Mouse (Mus musculus) gastrocnemius, postnatal 25 days (tissue): ENCODE results near the gene Samd14. TPM values are rescaled to one million over a fixed set of nuclear protein-coding genes. Genes with fewer than 3 reads are reported as not detected.

Experiments used
- DNase-seq: peaks from one replicate; pipeline ENCODE4 v3.0.0; 2022
- total RNA-seq, 2 experiments: library from RNA; stranded (reverse); gene quantifications; 1 replicate in 1 of 2; 2 replicates in 1 of 2; pipeline ENCODE4 v1.2.3; 2021

Samd14 gene
- total RNA-seq, 2 experiments from 2014 or later = 0.61 to 0.80 TPM

DNA sequence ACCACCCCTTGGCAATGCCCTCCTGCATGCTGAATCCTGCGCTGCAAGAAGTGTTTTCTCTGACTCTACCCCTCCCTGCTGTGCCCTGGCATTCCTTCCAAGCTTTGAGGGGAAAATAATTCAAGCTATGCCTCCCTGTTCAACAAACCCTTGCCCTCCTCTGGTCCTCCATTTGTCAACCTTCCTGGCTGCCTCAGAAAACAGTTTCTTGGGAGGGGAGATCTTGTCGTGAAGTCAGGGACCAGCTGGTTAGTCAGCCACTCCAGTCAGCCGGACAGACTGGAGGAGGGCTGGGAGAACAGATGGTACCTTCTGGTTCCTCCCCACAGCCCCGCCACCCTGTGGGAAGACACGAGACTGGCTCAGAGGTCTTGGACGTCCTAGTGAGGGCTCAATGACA is 27.6 kb downstream of the Samd14 start:
- DNase-seq = no peak

DNA sequence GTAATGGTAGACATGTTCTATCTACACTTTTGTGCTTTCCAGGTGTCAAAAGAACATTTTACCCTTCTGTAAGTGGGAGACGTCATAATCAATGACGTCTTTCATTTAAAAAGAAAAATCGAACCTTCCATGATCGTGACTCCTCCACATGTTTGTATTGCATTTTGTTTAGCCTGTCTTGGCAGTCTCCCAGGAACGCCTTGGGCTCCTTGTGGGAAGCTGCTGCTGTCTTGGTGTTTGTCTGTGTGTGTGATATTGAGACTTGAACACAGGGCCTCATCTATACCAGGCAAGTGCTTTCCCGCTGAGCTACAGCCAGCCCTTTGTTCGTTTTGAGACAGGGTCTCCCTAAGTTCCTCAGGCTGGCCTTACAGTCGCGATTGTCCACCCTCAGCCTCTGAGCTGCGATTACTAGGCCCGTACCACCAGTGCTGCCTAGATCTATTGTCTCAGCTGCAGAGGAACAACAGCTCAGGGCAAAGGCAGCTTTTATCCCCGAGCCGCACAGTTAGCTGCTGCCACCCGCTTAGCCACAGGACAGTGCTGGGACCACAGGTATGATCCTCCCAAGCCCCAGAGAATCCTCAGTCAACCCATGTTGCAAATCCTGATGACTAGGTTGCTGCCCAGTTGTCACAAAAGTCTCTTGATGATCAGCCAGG is 28.6 kb downstream of the Samd14 start:
- no peak for DNase-seq

DNA sequence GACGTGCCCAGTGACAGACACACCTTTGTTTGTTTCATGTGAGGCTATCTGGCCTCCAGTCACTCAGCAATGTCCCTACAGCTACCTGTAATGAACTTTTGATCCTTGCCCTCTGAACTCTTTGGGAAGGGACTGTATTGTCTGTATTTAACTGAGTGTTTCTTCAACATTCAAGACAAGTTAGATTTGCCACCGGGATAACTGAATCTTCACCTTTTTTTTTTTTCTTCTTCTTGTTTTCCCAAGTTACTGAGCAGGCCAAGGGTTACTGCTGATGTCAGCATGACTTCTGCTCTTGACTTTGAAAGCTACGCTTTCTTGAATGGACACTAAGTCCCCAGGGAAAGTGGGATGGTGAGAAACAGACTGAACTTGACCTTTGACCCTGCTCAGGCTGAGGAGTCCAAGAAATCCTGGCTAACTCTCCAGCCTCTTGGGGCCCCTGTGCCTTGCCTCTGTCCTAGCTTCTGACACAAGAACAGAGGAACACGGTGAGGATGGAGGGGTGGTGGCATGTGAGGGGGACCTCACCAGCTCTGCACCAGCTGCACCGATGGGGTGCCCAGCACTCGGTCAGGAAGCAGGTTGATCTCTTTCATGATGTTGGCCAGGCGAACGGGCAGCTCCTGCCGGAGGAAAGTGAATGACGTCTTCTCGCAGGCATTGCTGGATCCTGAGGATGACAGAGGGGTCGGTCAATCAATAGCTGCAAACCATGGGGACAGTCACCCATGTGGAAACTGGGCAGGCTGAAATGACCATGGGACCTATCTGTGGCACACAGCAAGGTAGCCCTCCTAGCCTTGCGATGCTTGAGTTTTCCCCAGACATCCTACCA is 29.4 kb downstream of the Samd14 start:
- DNase-seq = no peak

DNA sequence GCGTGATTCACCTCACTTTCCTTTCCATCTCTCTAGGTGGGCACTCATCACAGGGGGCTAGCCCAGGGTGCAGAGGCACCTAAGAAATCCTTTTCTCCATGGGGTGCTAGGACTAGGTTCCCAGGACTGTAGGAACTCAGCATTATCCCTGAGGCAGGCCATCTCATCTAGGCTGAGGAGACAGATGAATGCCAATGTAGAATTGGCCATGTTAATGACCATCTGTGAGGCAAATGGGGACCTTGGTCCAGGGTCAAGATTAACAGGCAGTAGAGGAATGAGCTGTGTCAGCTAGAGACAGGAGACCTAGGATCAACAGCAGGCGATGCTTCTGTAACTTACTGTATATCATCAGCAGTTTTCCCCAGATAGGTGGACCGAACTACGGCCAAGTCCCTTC is 30.1 kb downstream of the Samd14 start:
- no peak for DNase-seq

DNA sequence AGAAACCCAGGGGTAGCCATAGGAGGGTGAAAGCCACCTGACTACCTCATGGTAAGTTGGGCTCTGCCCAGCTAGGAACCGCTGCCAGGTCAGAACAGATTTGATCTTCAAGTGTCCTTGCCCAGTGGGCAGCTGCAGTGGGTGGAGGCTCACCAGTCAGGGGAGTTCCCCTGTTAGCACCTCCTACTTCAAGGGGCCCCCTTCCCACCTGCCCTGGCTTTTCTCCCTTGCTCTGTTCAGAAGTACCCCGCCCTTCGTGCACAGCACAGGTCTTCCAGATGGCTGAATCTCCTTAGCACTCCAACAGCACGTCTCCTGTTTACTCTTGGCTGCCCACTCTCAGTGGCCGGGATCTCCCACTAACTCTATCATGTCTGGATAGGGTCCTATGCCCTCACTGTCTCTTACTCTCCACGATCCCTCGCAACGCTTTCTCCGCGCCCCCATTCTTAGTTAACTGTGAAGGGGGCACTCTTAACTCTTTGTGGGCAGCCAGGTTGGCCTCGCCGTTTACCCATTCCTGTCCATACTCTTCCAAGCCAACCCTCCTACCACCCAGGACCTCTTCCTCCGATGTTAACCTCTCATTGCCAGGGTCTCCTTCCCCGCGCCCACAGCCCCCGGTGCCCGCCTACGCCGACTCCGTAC is 30.9 kb downstream of the Samd14 start:
- peak; percentile 84 for DNase-seq

DNA sequence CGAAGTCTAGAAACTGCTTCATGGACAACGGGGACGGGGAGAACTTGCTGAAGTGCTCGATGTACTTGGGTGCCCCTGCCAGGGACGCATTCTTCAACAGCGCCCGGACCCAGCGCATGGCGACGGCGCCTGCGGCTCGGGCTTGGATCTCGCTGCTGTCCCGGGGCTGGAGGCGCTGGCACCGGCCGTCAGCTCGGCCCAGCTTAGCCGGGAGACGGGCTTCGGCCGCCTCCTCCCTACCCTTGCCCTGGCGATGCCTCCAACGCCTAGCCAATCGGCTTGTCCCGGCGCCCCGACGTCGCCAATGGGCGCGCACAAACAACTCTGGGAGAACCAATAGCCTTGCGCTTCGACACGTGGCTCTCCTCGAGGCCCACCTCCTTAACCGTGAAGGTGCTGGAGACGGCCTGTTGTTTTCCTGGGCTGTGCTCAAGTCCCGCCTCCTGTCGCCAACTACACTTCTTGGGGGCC is 31.5 kb downstream of the Samd14 start, which contains the start of gene Pdk2:
Gene Pdk2 (minus strand): TSS at position 216 of the 471 bp plus-strand sequence.
- DNase-seq = peak; percentile 98

DNA sequence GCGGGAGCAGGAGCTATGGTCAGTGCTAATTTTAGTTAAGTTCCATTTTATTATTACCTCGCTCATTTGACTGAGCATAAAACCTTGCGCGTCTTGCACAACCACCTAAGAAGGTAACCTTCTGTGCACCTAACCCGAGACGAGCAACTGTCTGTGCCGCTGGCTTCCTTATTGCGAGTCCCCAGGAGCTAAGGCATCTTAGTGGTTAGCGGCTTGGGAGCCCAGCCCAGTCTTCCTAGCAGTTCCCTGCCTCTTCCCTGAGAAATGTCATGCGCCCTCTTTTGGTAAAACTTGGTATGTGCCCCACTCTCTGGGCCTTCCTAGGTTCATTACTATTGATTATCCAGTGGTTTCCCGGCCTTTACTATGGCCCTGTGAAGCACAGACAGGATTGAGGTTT is 32.4 kb downstream of the Samd14 start:
- peak; percentile 80 for DNase-seq

DNA sequence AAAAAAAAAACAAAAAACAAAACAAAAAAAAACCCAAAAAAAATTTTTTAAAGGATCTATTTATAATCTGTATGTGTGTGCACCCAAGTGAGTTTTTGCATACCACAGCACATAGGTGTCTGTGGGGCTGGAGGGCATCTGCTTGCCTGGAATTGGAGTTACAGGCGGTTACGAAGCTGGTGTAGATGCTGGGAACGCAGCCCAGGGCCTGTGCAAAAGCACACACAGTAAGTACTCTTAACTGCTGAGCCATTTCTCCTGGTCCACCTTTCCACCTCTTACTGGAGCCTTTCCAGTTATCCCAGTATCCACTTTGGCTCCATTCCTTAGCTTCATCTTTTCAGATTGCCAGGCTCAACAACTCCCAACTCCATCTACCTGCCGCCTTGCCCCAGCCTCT is 33.4 kb downstream of the Samd14 start:
- no peak for DNase-seq

DNA sequence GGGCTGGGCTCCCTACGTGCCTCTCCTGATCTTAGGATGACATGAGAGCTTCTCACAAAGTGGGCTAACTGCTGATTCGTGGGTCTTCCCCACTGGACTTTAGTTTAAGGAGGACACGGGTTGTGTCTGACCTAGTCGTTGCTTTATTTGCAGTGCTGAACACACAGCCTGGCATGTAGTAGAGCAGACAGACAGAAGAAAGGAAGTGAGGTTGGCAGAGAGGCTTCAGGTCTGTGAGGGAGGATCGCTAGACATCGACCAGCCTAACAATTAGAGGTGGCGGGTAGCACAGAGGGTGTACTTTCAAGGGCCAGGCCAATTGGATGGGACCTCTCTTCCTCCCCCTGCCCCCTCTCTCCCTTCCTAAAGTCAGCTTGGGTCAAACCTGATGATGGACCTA is 33.9 kb downstream of the Samd14 start:
- no peak for DNase-seq

DNA sequence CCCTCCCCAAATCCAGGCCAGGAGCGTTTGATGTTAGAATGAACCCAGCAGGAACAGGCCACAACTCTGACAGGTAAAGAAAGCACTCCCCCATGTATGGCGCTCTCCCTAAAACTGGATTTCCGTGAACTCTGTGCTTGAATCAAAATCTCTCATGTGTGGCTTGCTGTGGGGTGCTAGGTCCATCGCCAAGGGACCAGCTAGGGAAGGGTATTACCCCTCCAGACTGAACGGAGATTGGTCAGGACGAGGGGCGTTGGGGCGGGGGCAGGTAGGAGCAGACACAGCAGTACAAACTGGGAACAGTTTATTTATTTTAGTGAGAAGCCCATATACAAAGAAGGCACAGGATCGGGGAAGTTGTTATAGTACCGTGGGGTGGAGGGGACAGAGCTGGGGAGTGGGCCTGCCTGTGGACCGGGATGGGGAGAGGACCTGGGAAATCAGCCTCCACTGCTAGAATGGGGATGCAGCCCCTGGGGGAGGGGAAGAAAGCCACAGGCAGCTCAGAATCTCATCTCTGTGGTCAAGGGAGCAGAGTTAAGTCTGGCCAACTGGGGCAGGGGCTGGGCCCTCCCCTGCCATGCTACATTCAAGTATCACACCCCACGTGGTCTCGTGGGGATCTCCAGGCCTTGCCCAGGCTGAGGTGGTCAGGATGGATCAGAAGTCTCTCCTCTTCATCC is 34.6 kb downstream of the Samd14 start:
- DNase-seq = no peak

DNA sequence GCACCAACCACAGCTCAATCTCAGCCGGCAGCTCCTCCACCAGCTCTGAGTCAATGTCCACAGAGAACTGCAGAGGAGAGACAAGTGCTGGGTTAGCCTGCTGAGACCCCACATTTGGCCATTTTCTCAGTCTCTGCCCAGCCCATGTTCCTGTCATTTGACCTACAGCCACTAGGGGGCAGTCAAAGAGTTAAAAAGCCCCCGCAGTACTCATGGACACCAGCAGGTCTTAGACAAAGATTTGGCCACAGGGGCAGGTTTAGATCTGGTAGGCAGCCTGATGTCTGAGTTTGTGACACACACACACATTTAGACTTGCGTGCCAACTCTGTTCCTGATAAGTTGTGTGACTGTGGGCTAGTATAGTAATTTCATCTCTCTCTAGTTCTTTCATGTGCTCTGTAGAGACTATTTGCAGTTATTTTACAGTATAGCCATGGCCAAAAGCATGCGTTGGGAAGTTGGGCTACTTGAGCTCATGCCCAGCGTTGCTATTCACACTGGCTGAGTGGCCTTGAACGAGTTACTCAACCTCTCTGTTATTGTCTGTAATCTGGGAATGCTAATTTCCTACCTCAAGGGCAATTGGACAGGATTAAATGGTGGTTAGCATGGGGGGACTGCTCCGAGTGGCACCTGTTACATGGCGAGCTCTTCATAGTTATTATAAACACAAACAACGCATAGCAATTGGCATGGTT is 37.5 kb downstream of the Samd14 start:
- no peak for DNase-seq

DNA sequence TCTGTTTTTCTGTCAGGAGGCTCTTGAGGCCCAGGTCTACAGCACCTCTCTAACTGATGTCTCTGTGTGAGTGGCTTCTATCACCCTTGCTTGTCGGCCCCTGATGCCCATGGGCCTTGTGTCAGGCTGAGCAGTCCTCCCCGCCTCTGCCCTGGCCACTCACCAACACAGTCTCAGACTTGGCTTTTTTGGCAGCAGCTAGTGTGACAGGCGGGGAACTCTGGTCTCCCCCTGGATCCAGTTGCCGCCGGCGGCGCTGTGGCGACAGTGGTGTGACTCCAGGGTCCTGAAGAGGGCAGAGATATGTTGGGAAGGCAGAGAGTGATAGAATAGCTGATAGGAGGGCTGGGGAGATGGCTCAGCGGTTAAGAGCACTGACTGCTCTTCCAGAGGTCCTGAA is 43.4 kb downstream of the Samd14 start:
- DNase-seq = no peak

DNA sequence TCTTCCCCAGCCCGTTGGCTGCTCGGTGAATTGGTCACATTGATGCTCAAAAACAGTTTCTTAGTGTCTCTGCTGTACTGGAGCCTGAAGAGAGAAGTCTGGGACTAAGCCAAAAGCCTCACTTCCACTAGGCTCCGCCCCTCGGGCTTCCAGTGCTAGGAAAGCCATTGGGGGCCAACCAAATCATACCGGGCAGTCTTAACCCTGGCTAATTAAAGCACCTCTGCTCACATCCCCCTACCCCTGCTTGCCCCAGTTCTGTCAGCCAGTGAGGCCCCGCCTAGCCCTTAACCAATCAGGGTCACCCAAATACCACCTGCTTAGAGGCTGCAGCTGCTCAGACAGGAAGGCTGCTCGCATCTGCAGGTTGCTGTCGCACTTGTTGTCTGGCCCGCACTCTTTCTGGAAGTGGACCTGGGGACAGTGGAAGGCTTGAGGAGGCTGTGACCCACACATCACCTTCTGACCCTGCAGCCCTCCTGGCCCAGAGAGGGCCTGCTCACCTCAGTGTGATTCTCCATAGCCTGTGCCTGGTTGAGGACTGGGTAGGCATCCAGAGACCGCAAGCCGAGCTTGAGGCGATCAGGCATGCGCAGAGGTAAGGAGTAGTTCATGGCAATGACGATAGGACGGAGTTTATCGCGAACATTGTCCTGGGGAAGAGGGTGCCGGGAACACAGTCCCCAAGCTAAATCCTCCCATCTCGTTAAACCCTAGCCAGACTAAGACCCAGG is 47.3 kb downstream of the Samd14 start:
- DNase-seq = no peak

DNA sequence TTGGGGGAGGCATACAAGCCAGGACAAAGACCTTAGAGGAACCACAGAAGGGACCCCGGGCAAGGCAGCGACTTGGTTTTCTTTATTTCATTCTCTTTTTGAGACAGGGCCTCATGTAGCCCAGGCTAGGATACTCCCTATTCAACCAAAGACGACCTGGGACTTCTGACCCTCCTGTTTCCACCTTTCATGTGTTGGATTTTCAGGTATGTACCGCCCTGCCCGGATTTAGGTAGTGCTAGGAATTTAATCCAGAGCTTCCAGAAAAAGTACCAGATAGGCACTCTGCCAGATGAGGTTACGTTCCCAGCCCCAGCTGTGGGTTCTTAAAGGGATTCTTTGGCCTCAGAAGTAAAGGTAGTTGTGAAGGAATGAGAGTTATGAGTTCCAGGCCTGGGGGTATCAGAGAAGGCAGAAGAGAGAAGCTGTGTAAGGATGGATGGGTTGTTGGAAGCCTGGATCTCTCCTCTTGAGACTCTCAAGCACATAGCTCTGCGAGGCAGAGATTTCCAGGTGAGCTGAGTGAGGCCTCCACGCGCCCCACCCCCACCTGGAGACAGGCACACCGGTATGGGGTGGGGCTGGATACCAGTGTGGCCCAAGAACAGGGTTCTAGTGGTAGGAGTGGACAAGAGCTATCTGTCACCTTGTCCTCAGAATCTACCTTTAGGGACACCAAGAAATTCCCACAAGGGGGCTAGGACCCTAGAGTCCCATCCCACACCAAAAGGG is 59.7 kb downstream of the Samd14 start:
- DNase-seq = no peak

DNA sequence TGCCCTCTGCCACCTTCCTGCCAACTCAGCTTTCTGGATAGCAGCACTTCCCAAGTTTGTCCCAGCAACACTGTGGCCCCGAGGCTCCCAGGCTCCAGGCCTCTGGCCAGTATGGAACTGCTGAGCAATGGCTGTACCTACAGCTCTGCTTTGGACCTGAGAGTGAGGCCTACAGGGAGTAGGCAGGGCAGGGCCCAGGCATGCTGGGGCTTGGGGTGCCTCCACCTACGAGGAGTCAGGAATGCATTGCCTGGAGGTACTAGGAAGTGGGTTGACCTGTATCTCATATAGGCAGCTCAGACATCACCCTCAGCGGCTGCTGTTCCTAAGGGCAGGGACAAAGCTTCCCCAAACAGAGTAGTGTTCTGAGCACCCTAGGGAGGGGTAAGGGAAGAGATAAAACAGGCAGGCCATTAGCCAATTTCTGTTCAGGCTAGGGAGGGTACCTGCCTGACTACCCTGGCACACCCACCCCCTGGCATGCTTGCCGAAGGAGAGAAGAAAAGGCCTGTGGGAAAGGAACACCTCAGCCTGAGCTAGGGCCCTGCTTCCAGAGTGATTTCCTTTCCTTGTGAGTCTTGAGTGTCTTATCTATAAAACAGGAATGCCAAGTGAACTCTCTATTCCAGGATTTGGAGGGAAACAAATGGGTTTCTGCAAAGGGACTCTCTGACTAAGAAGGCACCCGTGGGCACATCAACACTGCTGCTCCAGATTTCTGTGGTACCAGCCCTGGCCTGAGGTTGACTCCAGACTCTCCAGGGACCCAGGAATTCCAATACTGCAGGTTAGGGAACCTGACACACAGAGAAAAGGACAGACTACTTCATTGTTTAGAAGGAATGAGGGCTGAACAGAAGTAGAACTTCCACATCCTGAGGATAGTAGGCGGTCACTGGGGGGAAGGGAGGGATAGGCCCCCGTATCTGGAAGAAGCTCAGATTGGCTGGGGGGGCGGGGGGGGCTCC is 60.7 kb downstream of the Samd14 start:
- no peak for DNase-seq

DNA sequence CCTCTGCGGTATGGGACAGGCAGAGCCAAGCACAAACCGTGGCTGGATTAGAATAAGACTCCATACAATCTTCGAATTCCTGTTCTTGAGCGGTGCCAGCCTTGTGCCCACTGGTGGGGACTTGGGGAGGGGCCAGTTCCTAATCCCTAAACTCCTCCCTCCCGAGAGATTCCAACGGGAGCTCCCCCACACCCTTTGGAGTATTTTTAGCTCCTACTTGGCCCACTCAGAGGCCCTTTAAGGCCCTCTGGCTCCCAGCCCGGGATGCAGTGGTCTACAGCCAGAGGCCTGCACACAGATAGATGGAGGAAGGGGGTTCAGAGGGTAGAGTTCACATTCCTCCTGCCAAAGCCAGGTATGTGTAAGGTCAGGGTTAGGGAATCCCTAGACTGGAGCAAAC is 61.6 kb downstream of the Samd14 start:
- no peak for DNase-seq

DNA sequence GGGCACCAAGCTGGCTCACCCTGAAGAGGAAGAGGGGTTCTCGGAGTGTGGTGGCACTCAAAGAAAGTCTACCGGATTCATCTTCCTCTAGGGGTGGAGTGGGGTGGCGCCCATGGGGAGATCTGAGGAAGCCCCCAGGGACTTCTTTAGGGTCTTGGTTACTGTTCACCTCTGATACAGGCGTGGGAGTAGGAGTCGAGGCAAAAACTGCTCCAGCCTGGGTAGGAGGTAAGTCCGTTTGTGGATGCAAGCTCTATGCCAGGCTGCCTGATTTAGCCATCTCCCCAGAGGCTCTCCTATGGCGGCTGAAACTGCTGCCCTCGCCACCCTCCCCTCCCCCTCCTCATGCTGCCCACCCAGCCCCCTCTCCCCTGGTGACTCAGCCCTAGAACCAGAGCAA is 62.5 kb downstream of the Samd14 start:
- no peak for DNase-seq

DNA sequence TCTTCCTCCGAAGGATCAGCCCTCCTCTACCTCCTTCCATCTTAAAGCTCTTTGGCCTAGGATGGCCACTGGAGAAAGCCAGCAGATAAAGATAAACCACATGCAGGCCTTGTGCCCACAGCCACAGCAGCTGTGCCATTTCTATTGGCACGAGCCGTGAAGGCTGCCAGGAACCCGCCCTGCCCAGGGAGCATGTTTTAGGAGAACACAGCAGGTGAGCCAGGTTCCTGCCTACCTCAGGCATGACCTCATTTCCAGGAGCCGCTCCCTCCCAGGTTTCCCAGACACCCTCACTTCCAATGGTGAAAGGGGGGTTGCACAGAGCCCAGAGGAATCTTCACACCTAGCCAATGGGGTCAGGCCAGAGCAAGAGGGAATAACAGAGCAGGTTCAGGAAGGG is 63.1 kb downstream of the Samd14 start:
- DNase-seq = no peak

DNA sequence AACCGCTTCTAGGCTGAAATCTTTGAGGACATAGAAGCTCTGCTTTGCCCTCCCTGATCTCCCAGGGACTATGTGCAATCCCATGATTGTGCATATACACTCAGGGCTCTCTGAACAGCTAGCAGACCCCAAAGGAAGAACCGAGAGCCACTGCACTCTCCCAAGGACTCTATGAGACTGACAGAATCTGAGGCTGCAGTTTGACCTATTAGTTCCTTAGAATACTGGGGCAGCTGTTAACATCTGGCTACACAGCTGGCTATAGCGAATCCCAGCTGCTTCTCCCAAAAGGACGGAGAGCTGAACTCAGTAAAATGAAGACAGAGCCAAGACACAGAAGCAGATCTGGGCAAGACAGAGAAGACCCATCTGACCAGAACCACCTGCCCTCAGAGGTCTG is 64.2 kb downstream of the Samd14 start:
- DNase-seq = no peak
